Mouse (Mus musculus): Measurements from ENCODE around the gene Cdk19. TPM values are rescaled to one million over a fixed set of nuclear protein-coding genes. Genes with fewer than 3 reads are reported as not detected.
A peak's percentile ranks its signal among the peaks of the same experiment; 100 is the strongest.

Cdk19 gene
- polyA plus RNA-seq, 1 experiment from 2014 or later = 19.7 TPM

DNA sequence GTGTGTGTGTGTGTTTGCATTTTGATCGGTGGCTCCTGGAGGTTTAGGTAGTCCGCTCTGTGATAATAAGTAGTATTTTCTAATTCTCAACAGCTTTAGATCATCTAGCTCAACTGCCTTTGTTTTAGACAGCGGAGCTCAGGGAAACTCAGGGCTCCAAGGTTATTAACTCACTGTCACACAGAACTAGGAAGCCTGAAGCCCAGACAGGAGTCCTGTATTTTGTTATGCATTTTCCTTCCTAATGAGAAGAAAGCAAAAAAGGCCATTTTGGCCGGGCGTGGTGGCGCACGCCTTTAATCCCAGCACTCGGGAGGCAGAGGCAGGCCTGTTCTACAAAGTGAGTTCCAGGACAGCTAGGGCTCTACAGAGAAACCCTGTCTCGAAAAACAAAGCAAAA is 14.7 kb downstream of the Cdk19 start:
- Histone ChIP-seq H3K9me3 (no peaks in the 10 kb centered on the region), H3K27me3 (no peaks in the 10 kb centered on the region), H3K36me3 (no peaks in the 10 kb centered on the region), H3K4me3 (no peak overlapping the region), H3K4me2 (replicated peaks) (no peak overlapping the region), H3K9ac (replicated peaks) (no peak overlapping the region), H3K27ac (replicated peaks) (no peak overlapping the region), H3K4me1 (peaks cover 24% of the 10 kb centered on the region)
- 84% methylated on average over 9 of the region's 9 CpGs for WGBS
- ATAC-seq (replicated peaks) = no peak

DNA sequence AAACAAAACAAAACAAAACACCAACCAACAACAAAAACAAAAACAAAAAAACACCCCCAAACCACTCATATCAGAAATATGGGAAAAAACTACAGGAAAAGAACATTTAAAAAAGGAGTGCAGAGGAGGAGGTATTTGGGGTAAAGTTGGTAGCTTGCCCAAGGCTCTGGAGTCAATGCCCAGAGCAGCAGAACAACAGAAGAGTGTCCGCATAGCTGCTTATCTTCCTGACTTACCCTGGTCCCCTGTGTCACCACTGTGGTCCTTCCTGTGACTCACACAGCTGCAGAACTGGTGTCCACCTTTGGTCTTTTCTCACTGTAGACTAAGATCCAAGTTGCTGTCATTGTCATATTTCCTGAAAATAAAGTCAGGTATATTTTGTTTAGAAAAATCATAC is 15.2 kb downstream of the Cdk19 start:
- Histone ChIP-seq H3K27ac (replicated peaks) (no peak overlapping the region), H3K4me1 (peaks cover 24% of the 10 kb centered on the region), H3K36me3 (no peaks in the 10 kb centered on the region), H3K4me3 (no peak overlapping the region), H3K4me2 (replicated peaks) (no peak overlapping the region), H3K9ac (replicated peaks) (no peak overlapping the region), H3K27me3 (no peaks in the 10 kb centered on the region), H3K9me3 (no peaks in the 10 kb centered on the region)
- no peak for ATAC-seq (replicated peaks)
- 81% methylated on average over 1 of the region's 1 CpGs for WGBS

DNA sequence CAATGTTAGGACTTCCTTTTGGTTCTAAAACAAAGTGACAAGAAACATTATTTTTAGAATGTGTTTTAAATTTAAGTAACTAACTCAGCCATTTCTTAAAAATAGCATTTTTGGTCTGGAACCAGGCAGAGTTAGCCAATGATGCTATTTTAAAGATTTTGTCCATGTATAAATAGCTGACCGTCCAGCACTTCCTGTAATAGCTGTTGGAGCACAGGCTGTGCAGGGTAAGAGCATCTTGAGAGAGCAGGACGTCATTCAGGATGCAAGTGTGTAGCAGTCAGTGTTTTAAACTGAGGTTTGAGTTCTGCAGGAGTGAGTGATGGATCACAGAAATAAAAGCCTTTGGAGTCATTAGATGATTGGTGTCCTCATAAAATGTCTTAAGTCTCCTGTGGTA is 18.8 kb downstream of the Cdk19 start:
- Histone ChIP-seq H3K27ac (replicated peaks) (no peak overlapping the region), H3K27me3 (no peaks in the 10 kb centered on the region), H3K4me2 (replicated peaks) (no peak overlapping the region), H3K4me3 (no peak overlapping the region), H3K36me3 (no peaks in the 10 kb centered on the region), H3K9ac (replicated peaks) (no peak overlapping the region), H3K4me1 (0 out of 2 replicates have a peak, but pooled peaks cover 2% of the 10 kb centered on the region), H3K9me3 (no peaks in the 10 kb centered on the region)
- WGBS = 77% methylated on average over 2 of the region's 2 CpGs
- no peak for ATAC-seq (replicated peaks)

DNA sequence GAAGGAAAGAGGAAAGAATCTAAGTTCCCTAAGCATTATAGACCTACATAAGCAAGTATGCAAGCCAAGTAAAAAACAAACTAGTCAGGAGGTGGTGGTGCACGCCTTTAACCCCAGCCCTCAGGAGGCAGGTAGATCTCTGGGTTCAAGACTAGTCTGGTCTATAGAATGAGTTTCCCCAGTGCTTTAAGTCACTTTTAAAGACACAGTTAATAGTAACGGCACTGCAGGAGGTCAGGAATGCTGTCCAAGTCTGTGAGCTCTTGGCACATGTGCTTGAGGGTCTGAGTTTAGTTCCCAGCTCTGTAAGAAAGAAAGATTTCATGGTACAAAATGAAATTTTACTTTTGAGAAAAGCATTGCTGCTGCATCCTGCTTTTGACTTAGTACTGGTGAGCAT is 19.8 kb downstream of the Cdk19 start:
- H3K9me3 ChIP-seq = no peaks in the 10 kb centered on the region
- H3K4me2 ChIP-seq (replicated peaks) = no peak overlapping the region
- no peaks in the 10 kb centered on the region for H3K36me3 ChIP-seq
- H3K27ac ChIP-seq (replicated peaks) = no peak overlapping the region
- no peak overlapping the region for H3K9ac ChIP-seq (replicated peaks)
- H3K4me3 ChIP-seq = no peak overlapping the region
- no peaks in the 10 kb centered on the region for H3K27me3 ChIP-seq
- peaks cover 4% of the 10 kb centered on the region; the same call in 1 of the 2 replicates for H3K4me1 ChIP-seq
- no peak for ATAC-seq (replicated peaks)
- 77% methylated on average over 2 of the region's 2 CpGs for WGBS

DNA sequence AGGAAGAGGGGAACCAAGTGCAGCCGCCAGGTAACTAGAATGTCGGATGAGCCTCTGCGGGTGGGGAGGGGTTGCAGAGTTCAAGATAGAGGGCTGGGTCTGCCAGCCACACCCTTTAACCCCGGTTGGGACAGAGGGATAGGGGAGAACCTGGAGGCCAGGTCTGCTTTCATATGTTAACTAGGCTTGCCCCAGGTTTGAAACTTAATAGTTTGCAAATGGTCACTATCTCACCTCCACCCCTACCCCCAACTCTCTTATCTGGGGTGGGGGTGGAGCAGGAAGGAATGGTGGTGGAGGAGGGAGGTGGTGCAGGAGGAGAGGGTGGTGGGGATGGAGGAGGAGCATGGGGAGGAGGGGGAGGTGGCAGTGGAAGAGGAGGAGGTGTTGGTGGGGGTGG is 23.6 kb downstream of the Cdk19 start:
- ATAC-seq (replicated peaks) = no peak
- Histone ChIP-seq H3K4me3 (no peak overlapping the region), H3K27ac (replicated peaks) (no peak overlapping the region), H3K9ac (replicated peaks) (no peak overlapping the region), H3K27me3 (no peaks in the 10 kb centered on the region), H3K9me3 (no peaks in the 10 kb centered on the region), H3K36me3 (no peaks in the 10 kb centered on the region), H3K4me2 (replicated peaks) (no peak overlapping the region), H3K4me1 (peaks cover 20% of the 10 kb centered on the region)
- 35% methylated on average over 4 of the region's 4 CpGs for WGBS

DNA sequence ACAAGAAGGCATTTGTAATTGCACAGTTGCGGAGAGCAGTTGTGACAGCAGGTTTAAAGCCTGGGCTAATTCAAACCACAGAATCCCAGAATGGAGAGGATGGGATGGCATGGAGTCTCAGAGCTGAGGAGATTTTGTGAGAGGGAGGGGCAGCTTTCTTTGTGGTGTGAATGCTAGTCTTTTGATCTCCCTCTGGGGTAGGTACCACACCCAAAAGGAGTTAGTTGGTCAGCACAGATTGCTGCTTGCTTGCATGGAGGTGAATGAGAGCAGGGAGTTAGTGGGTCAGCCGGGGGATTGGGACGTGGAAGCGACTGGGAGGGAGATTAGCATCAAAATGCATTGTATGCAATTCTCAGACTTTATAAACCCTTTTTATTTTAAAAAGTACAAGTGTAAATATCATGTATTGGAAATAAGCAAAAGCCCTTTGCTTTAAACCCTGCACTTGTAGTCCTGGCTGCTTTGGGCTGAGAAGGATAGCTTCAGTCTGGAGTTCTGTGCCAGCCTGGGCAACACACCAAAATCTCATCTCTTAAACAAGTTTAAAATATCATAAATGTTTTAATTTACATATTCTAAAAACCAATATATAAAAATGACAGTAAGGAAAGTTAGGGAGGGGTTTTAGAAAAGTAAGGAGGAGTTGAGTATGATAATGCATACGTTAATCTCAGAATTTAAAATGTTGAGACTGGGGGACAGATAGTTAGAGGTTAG is 25.4 kb downstream of the Cdk19 start:
- H3K9me3 ChIP-seq = no peaks in the 10 kb centered on the region
- ATAC-seq (replicated peaks) = no peak
- no peak overlapping the region for H3K4me2 ChIP-seq (replicated peaks)
- H3K4me3 ChIP-seq = no peak overlapping the region
- H3K9ac ChIP-seq (replicated peaks) = no peak overlapping the region
- H3K36me3 ChIP-seq = no peaks in the 10 kb centered on the region
- H3K4me1 ChIP-seq = peaks cover 20% of the 10 kb centered on the region
- 43% methylated on average over 5 of the region's 5 CpGs for WGBS
- H3K27me3 ChIP-seq = no peaks in the 10 kb centered on the region
- H3K27ac ChIP-seq (replicated peaks) = no peak overlapping the region; the same call in 1 of the 2 replicates

DNA sequence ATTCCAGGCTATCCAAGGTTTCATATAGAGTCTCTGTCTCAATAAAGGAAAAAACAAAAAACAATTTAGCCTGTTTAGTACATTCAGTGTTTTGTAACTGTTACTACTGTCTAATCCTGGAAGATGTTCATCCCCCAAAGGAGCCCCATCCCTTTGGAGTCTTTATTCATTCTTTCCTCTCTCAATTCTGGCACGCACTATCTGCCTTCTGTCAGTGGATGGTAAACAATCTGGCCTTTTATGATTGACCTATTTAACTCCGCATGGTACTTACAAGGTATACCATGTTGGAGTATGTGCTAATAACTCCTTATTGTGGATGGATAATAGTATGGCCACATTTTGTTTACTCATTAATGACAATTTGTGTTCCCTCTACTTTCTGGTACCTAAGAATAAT is 26.6 kb downstream of the Cdk19 start:
- no peak for ATAC-seq (replicated peaks)
- WGBS = 58% methylated on average over 2 of the region's 2 CpGs
- peaks cover 20% of the 10 kb centered on the region for H3K4me1 ChIP-seq

DNA sequence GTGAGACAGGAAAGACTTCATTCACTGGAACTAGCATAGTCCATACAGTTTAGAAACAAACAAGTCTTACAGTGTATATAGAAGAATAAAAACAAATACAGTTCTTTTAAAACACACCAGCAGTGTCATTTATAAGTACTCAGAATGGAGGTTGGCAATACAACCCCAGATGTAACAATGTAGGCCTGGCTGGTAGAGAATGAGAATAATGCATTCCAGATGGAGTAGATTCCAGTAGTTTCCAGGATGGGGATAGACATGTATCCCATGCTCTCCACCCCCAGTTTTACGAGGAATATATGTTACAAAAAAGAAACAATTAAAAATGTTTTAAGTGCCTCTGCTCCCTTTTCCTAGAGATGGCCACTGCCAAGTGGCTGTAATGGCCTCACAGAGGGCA is 29.2 kb downstream of the Cdk19 start:
- Histone ChIP-seq H3K4me2 (replicated peaks) (no peak overlapping the region), H3K9me3 (no peaks in the 10 kb centered on the region), H3K27me3 (no peaks in the 10 kb centered on the region), H3K36me3 (no peaks in the 10 kb centered on the region), H3K4me1 (peaks cover 39% of the 10 kb centered on the region), H3K27ac (replicated peaks) (no peak overlapping the region), H3K4me3 (no peak overlapping the region), H3K9ac (replicated peaks) (no peak overlapping the region)
- no peak for ATAC-seq (replicated peaks)
- 97% methylated on average over 1 of the region's 1 CpGs for WGBS

More for the DNA sequence above, 26.6 kb downstream of the Cdk19 start:
- Histone ChIP-seq H3K4me3 (no peak overlapping the region), H3K9me3 (no peaks in the 10 kb centered on the region), H3K27me3 (no peaks in the 10 kb centered on the region), H3K36me3 (no peaks in the 10 kb centered on the region), H3K9ac (replicated peaks) (no peak overlapping the region), H3K27ac (replicated peaks) (no peak overlapping the region), H3K4me2 (replicated peaks) (no peak overlapping the region)

DNA sequence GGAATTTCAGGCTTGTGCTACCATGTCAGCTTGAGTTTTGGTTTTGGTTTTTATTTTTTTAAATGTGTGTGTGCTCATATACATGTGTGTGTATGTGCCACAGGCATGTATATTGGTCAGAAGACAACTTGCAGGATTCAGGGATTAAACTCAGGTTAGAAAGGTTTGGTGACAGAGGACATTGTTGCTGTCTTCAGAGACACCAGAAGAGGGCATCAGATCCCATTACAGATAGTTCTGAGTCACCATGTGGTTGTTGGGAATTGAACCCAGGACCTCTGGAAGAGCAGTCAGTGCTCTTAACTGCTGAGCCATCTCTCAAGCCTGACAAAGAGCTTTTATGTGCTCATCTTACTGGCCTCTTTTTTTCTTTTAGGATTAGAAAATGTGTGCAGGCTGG is 30.8 kb downstream of the Cdk19 start:
- H3K27ac ChIP-seq (replicated peaks) = no peak overlapping the region
- H3K9me3 ChIP-seq = no peaks in the 10 kb centered on the region
- ATAC-seq (replicated peaks) = no peak
- no peak overlapping the region for H3K4me3 ChIP-seq
- H3K9ac ChIP-seq (replicated peaks) = no peak overlapping the region
- H3K36me3 ChIP-seq = no peaks in the 10 kb centered on the region
- no peaks in the 10 kb centered on the region for H3K27me3 ChIP-seq
- H3K4me1 ChIP-seq = peaks cover 27% of the 10 kb centered on the region
- H3K4me2 ChIP-seq (replicated peaks) = no peak overlapping the region

DNA sequence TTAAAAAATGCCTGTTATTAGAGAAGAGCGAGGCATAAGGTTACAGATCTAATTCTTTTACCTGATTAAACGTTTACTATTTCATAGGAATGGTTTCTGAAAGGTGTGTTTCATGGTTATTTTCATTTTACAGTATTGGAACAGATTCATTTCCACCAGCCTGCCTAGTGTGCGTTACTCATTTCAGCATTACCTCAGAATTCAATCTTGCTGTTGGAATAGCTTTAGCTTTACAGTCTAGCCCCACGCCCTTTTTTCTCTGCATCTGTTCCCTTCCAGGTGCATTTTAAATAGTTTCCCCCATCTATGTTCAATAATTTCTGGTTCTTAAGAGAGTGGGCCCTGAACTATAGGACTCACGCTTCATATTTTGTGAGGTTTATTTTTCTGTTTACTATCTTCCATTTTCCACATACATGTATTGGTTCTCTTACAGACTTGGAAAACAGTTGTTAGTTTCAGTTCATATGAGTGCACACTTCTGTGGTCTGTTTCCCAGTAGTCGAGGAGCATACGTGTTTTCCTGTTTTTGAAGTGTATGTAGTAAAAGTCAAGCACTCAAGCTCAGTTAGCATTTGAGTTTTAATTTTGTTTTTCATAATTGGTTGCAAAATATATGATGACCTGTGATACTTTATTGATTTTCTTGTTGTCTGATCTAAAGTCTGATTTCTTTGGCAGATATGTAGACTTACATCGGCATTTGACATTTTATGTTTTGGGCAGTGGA is 32.0 kb downstream of the Cdk19 start:
- Histone ChIP-seq H3K4me3 (no peak overlapping the region), H3K4me1 (peaks cover 21% of the 10 kb centered on the region), H3K4me2 (replicated peaks) (no peak overlapping the region), H3K27ac (replicated peaks) (peak overlapping the region; percentile 55; the same call in 1 of the 2 replicates), H3K27me3 (no peaks in the 10 kb centered on the region), H3K36me3 (no peaks in the 10 kb centered on the region), H3K9ac (replicated peaks) (no peak overlapping the region), H3K9me3 (no peaks in the 10 kb centered on the region)
- WGBS = 75% methylated on average over 8 of the region's 8 CpGs
- ATAC-seq (replicated peaks) = no peak

DNA sequence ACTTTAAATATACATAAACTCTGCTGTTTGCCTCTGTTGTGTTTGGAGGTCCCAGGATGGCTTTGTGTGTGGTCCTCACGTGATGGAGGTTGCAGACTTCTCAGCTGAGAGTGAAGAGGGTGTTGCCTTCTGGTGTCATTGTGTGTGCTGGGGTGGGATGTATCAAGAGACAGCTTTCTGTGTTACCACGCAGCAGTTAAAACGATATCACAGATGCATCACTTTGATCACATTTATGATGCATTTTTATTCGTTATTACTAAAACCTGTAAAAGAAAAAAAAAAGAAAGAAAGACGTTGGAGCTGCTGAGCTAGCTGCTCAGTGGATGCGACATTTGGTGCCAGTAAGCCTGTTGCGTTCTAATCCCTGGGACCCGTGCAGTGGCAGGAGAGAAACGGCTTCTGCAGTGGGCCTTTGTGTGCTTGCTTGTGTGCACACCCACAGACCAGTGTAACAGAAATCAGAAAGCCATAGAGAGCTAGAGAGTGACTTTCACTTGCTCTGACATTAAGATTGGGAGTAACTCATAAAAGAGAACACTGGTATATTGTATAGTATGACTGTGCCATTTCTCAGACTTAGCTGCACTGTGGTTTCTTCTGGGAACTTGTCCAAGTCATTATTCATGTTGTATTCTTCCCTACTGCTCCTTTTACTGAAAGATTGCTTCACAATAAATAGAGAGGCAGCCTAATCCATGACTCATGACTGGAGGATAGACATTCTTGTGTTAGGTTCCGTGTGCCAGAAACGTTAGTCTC is 32.7 kb downstream of the Cdk19 start:
- peak overlapping the region; percentile 55; the same call in 1 of the 2 replicates for H3K27ac ChIP-seq (replicated peaks)
- no peak overlapping the region for H3K4me3 ChIP-seq
- no peaks in the 10 kb centered on the region for H3K27me3 ChIP-seq
- WGBS = 9% methylated on average over 11 of the region's 11 CpGs
- H3K36me3 ChIP-seq = no peaks in the 10 kb centered on the region
- no peaks in the 10 kb centered on the region for H3K9me3 ChIP-seq
- 0 out of 2 replicates have a peak overlapping the region, but pooled peaks have one; percentile 8 for H3K4me2 ChIP-seq (replicated peaks)
- no peak overlapping the region for H3K9ac ChIP-seq (replicated peaks)
- peak; percentile 85 for ATAC-seq (replicated peaks)
- H3K4me1 ChIP-seq = peaks cover 23% of the 10 kb centered on the region

DNA sequence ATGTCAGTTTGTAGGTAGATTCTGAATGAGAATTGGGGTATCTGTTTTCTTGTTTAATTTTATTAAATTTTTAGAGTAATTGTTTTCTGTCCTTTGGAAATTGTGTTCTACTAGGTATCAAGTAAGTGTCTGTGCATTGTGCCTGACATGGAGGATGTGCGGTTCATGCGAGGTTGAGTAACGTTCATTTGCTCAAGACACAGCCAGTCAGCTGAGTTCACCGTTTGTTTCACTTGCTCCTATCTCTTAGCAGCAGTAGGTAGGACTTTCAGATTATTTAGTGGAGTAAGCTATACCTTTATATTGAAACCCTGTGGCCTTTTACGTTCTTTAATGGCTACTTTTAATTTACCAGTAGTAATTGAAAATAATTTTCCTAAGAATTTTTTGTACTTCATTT is 34.4 kb downstream of the Cdk19 start:
- 94% methylated on average over 5 of the region's 5 CpGs for WGBS
- no peak overlapping the region for H3K27ac ChIP-seq (replicated peaks)
- H3K4me3 ChIP-seq = no peak overlapping the region
- ATAC-seq (replicated peaks) = no peak
- peaks cover 23% of the 10 kb centered on the region for H3K4me1 ChIP-seq
- H3K27me3 ChIP-seq = no peaks in the 10 kb centered on the region
- H3K36me3 ChIP-seq = no peaks in the 10 kb centered on the region
- H3K9me3 ChIP-seq = no peaks in the 10 kb centered on the region
- H3K4me2 ChIP-seq (replicated peaks) = no peak overlapping the region
- H3K9ac ChIP-seq (replicated peaks) = no peak overlapping the region

All from forebrain, embryonic 15.5 days (tissue).